In the genomic region with DNA sequence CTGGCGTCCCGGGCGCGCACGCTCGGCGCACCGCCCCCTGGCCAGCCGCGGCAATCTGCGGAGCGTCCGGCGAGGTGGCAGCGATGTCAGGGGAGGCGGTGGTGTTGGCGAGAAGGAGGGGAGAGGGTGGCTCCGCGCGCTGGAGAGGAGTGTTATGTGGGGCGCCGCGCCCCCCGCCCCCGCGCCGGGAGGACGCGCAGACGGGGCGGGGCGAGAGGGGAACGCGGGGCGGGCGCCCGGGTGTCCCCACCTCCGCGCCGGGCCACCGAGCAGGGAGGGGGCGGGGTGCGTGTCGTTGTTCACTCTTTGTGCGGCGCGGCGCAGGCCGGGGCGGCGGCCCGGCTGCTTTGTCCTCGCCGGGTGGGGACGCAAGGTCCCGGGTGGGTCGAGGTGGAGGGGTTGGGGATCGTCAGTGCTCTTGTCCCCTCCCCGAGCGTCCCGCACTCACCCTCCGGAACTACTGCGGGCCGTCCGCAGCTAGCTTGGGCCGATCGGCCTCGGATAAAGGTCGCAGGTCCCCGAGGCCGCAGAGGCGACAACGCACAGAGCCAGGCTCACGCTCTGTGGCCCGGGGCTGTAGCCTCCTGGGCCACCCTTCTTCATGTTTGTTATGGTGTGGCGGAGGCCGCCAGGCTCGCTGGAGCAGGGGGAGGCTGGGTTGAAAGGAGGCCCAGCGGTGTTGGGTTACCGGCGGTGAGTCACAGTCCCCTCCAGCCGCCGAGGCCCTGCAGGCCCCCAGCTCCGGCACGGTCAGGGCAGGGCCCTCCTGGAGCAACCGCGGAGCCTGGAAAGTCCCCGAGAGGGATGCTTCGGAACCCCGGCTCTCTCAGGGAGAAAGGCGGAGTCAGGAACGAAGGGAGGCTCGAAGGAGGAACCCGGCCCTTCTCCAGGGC, we compare ENCODE assay signal across 8 mouse cellular contexts. TPM values are rescaled to one million over a fixed set of nuclear protein-coding genes. Genes with fewer than 3 reads are reported as not detected.
DNase-seq lines count a peak whose midpoint lies in the region; ATAC-seq and TF ChIP-seq lines count a peak whose summit lies in the region.

Nuak1 (minus strand) TSS at position 57 of the 893 bp plus-strand sequence.

- WGBS in embryonic facial prominence, embryonic 14.5 days: 1% methylated on average over 32 of the region's 94 CpGs
- WGBS in heart, embryonic 10.5 days: under 1% methylated on average over 66 of the region's 94 CpGs
- WGBS in kidney, embryonic 15.5 days: under 1% methylated on average over 82 of the region's 94 CpGs
- under 1% methylated on average over 84 of the region's 94 CpGs for WGBS in liver, adult 2 months

- peak within 1 kb of the TSS; percentile 91 for H3K4me3 ChIP-seq in embryonic facial prominence, embryonic 14.5 days (ENCODE audit: low read depth, low read length)
- peak within 1 kb of the TSS; percentile 77 for H3K4me3 ChIP-seq in heart, embryonic 10.5 days
- H3K4me3 ChIP-seq in kidney, embryonic 15.5 days (replicated peaks): peak within 1 kb of the TSS; percentile 89
- peak within 1 kb of the TSS; percentile 97 for H3K4me3 ChIP-seq in liver, adult 2 months (ENCODE audit: insufficient read depth, low read depth, low read length)

- peaks cover 29% of the 10 kb centered on the region for H3K4me1 ChIP-seq in embryonic facial prominence, embryonic 14.5 days (ENCODE audit: control insufficient read depth, insufficient read depth, low read length)
- peaks cover 58% of the 10 kb centered on the region for H3K4me1 ChIP-seq in heart, embryonic 10.5 days
- H3K4me1 ChIP-seq in kidney, embryonic 15.5 days: peaks cover 68% of the 10 kb centered on the region
- H3K4me1 ChIP-seq in liver, adult 2 months (ENCODE audit: control insufficient read depth, insufficient read depth, low read length): peaks cover 5% of the 10 kb centered on the region

- peak within 1 kb of the TSS; percentile 98 for H3K27ac ChIP-seq in embryonic facial prominence, embryonic 14.5 days (replicated peaks; ENCODE audit: low read depth, low read length)
- peak within 1 kb of the TSS; percentile 100 for H3K27ac ChIP-seq in heart, embryonic 10.5 days
- H3K27ac ChIP-seq in kidney, embryonic 15.5 days: peak within 1 kb of the TSS; percentile 98
- peak within 1 kb of the TSS; percentile 93 for H3K27ac ChIP-seq in liver, adult 2 months (replicated peaks; ENCODE audit: insufficient read depth, low read depth, low read length)

- peak; percentile 86 for DNase-seq in 3T3-L1 (ENCODE audit: low read depth, low spot score)
- DNase-seq in adrenal gland, postnatal 36 days: peak; percentile 94 to 97
- DNase-seq in embryonic facial prominence, embryonic 14.5 days (ENCODE audit: low spot score): peak; percentile 94
- peak; percentile 94 for DNase-seq in heart, embryonic 10.5 days (ENCODE audit: low spot score)
- DNase-seq in liver, adult 2 months (ENCODE audit: extremely low read depth, low read depth, low spot score): peak; percentile 71
- peak; percentile 52 for DNase-seq in naive thymus-derived CD4-positive, alpha-beta T cell, adult 2 months (ENCODE audit: low read depth)
- DNase-seq in splenic B cell, adult 2 months (ENCODE audit: low read depth, low spot score): peak; percentile 75

- ATAC-seq in embryonic facial prominence, embryonic 14.5 days (ENCODE audit: low read depth): peak; percentile 85
- ATAC-seq in kidney, embryonic 15.5 days (replicated peaks; ENCODE audit: low FRiP score): peak; percentile 85

- peak within 1 kb of the TSS; percentile 74 for H3K4me2 ChIP-seq in embryonic facial prominence, embryonic 14.5 days (ENCODE audit: low read depth, low read length)
- peak within 1 kb of the TSS; percentile 86 for H3K4me2 ChIP-seq in kidney, embryonic 15.5 days

- H3K79me2 ChIP-seq in liver, adult 2 months (ENCODE audit: control insufficient read depth, insufficient read depth, low read length): no peaks in the 10 kb centered on the region

- H3K27me3 ChIP-seq in embryonic facial prominence, embryonic 14.5 days (replicated peaks; ENCODE audit: control insufficient read depth, insufficient read depth, low read length): no peaks in the 10 kb centered on the region
- H3K27me3 ChIP-seq in heart, embryonic 10.5 days (ENCODE audit: insufficient read depth, poor library complexity, severe bottlenecking): no peaks in the 10 kb centered on the region
- no peaks in the 10 kb centered on the region for H3K27me3 ChIP-seq in kidney, embryonic 15.5 days
- no peaks in the 10 kb centered on the region for H3K27me3 ChIP-seq in liver, adult 2 months (ENCODE audit: control insufficient read depth, insufficient read depth, low read length)
- no peaks in the 10 kb centered on the region for H3K27me3 ChIP-seq in splenic B cell, adult 2 months (ENCODE audit: control insufficient read depth, insufficient read depth, low read length, poor library complexity, severe bottlenecking)

- H3K36me3 ChIP-seq in embryonic facial prominence, embryonic 14.5 days (ENCODE audit: control insufficient read depth, insufficient read depth, low read length): no peaks in the 10 kb centered on the region
- H3K36me3 ChIP-seq in heart, embryonic 10.5 days: no peaks in the 10 kb centered on the region
- no peaks in the 10 kb centered on the region for H3K36me3 ChIP-seq in kidney, embryonic 15.5 days
- no peaks in the 10 kb centered on the region for H3K36me3 ChIP-seq in liver, adult 2 months (ENCODE audit: control insufficient read depth, insufficient read depth, low read length)
- no peaks in the 10 kb centered on the region for H3K36me3 ChIP-seq in splenic B cell, adult 2 months (ENCODE audit: control insufficient read depth, insufficient read depth, low read length, poor library complexity, severe bottlenecking)

- no peaks in the 10 kb centered on the region for H3K9me3 ChIP-seq in embryonic facial prominence, embryonic 14.5 days (ENCODE audit: control insufficient read depth, low read length)
- H3K9me3 ChIP-seq in heart, embryonic 10.5 days: no peaks in the 10 kb centered on the region
- H3K9me3 ChIP-seq in kidney, embryonic 15.5 days (replicated peaks): no peaks in the 10 kb centered on the region

- peak; percentile 11; the same call in 1 of the 2 replicates for TF ChIP-seq CTCF in liver, adult 2 months (IDR thresholded peaks at IDR 0.05; ENCODE audit: low read depth, low read length)

- peak within 1 kb of the TSS; percentile 99 for H3K9ac ChIP-seq in embryonic facial prominence, embryonic 14.5 days (ENCODE audit: low read depth, low read length)
- peak within 1 kb of the TSS; percentile 98 for H3K9ac ChIP-seq in kidney, embryonic 15.5 days
- peak within 1 kb of the TSS; percentile 99 for H3K9ac ChIP-seq in liver, adult 2 months (ENCODE audit: low read depth, low read length)

- peak; percentile 70; the same call in 1 of the 2 replicates for TF ChIP-seq POLR2A in liver, adult 2 months (IDR thresholded peaks at IDR 0.05; ENCODE audit: extremely low read depth, insufficient read depth, low read length)

RNA-seq across cellular contexts. Expression of gene Nuak1, which starts in this region (rescaled TPM):
- total RNA-seq in adrenal gland, postnatal 36 days (2021): 1 to 10 TPM; 5.6 to 7.7 TPM
- 3.3 and 3.7 TPM in 2 replicates for polyA plus RNA-seq in embryonic facial prominence, embryonic 14.5 days (2014; fragmentation: Nextera tagmentation; extraction: Ambion mirVana)
- polyA plus RNA-seq in heart, embryonic 10.5 days (2016; fragmentation: Nextera tagmentation; extraction: Ambion mirVana): 1.8 and 1.9 TPM in 2 replicates
- 3.0 and 3.2 TPM in 2 replicates for polyA plus RNA-seq in kidney, embryonic 15.5 days (2015; fragmentation: Nextera tagmentation; extraction: Ambion mirVana)
- 0.65 and 0.87 TPM in 2 replicates for total RNA-seq in liver, adult 2 months (2014; rRNA removed)
- 1.4 and 2.8 TPM in 2 replicates for polyA plus RNA-seq in liver, adult 2 months (2012; rRNA removed)

Comparison
In these comparisons a context has a peak if more than half of its experiments do, and no peak if none do; other contexts are left out.
1. Peak in every context shown above with its lines: DNase-seq, ATAC-seq, H3K4me3 ChIP-seq and H3K27ac ChIP-seq.